Mouse (Mus musculus): ENCODE results near the gene Plb1.

GRCm38 (mm10) chr5:32336092-32336491 is 103.6 kb downstream of the Plb1 start:
- TF ChIP-seq CTCF (IDR thresholded peaks at IDR 0.05; ENCODE audit: borderline replicate concordance, extremely low read depth, insufficient read depth, insufficient read length) (no peak), POLR2A (IDR thresholded peaks at IDR 0.05; ENCODE audit: borderline replicate concordance, extremely low read depth, insufficient read depth, insufficient read length, poor library complexity, severe bottlenecking) (no peak)

Measured in brain, embryonic 14.5 days (tissue).